Mouse (Mus musculus) embryonic facial prominence, embryonic 12.5 days (tissue): ENCODE results near the gene Crebl2. TPM values are rescaled to one million over a fixed set of nuclear protein-coding genes. Genes with fewer than 3 reads are reported as not detected.

ENCODE experiments used
- ATAC-seq: fragments of 200-750 bp; cut with Nextera tagmentation; 2 replicates; pipeline ENCODE4 v1.8.0; 2017; ENCODE audit not compliant: insufficient number of reproducible peaks, insufficient read depth, low FRiP score, low TSS enrichment
- H3K27ac ChIP-seq: fragments of 300-500 bp; sonication (generic); 2 replicates; pipeline ENCODE4 v1.5.1; 2016; ENCODE audit warnings: mild to moderate bottlenecking
- H3K27me3 ChIP-seq: fragments of 300-500 bp; sonication (generic); 2 replicates; pipeline ENCODE4 v1.6.1; 2016; ENCODE audit warnings: mild to moderate bottlenecking, moderate library complexity
- H3K36me3 ChIP-seq: fragments of 300-500 bp; sonication (generic); 2 replicates; pipeline ENCODE4 v1.6.1; 2016; ENCODE audit warnings: mild to moderate bottlenecking
- H3K4me1 ChIP-seq: fragments of 300-500 bp; sonication (generic); 2 replicates; pipeline ENCODE4 v1.6.1; 2016
- H3K4me2 ChIP-seq: fragments of 300-500 bp; sonication (generic); replicated peaks from 2 replicates; pipeline ENCODE4 v1.6.1; 2016; ENCODE audit warnings: mild to moderate bottlenecking, moderate library complexity
- H3K4me3 ChIP-seq: fragments of 300-500 bp; sonication (generic); 2 replicates; pipeline ENCODE4 v1.5.1; 2016; ENCODE audit warnings: mild to moderate bottlenecking
- H3K9ac ChIP-seq: fragments of 300-500 bp; sonication (generic); 2 replicates; pipeline ENCODE4 v1.6.1; 2016; ENCODE audit warnings: mild to moderate bottlenecking, moderate library complexity
- H3K9me3 ChIP-seq: fragments of 300-500 bp; sonication (generic); 2 replicates; pipeline ENCODE4 v1.6.1; 2016; ENCODE audit warnings: mild to moderate bottlenecking, moderate library complexity
- WGBS: fragments of 180-500 bp; shearing (Covaris S2); methylation state at CpG from one replicate; pipeline ENCODE4 v1.1.7; 2016; 5-methylcytosine and 5-hydroxymethylcytosine counted together
- polyA plus RNA-seq: library from polyadenylated mRNA; unstranded; fragments of >200 nt; fragmentation: Nextera tagmentation; extraction: Ambion mirVana; gene quantifications from 2 replicates; pipeline ENCODE4 v1.2.1, GENCODE M21; 2016

Crebl2 gene
- polyA plus RNA-seq, 1 experiment from 2014 or later: 2.5 TPM

GRCm38 (mm10) chr6:134877892-134878291 is 47.9 kb downstream of the Crebl2 start:
- no peak for ATAC-seq
- Histone ChIP-seq H3K9ac (no peak overlapping the region), H3K9me3 (no peaks in the 10 kb centered on the region), H3K27me3 (no peaks in the 10 kb centered on the region), H3K4me1 (0 out of 2 replicates have a peak, but pooled peaks cover 8% of the 10 kb centered on the region), H3K27ac (no peak overlapping the region), H3K36me3 (0 out of 2 replicates have a peak, but pooled peaks cover 6% of the 10 kb centered on the region), H3K4me3 (no peak overlapping the region), H3K4me2 (no peak overlapping the region)
- 77% methylated on average over 1 of the region's 1 CpGs for WGBS

- Histone ChIP-seq H3K27me3 (no peaks in the 10 kb centered on the region), H3K4me2 (no peak overlapping the region), H3K9me3 (no peaks in the 10 kb centered on the region), H3K9ac (no peak overlapping the region), H3K4me1 (0 out of 2 replicates have a peak, but pooled peaks cover 8% of the 10 kb centered on the region), H3K27ac (no peak overlapping the region), H3K4me3 (no peak overlapping the region), H3K36me3 (0 out of 2 replicates have a peak, but pooled peaks cover 6% of the 10 kb centered on the region)
- ATAC-seq: no peak
- 82% methylated on average over 5 of the region's 5 CpGs for WGBS
Measured at GRCm38 (mm10) chr6:134879556-134879955, 49.6 kb downstream of the Crebl2 start.

- 0 out of 2 replicates have a peak, but pooled peaks cover 6% of the 10 kb centered on the region for H3K36me3 ChIP-seq
- no peaks in the 10 kb centered on the region for H3K9me3 ChIP-seq
- H3K27me3 ChIP-seq: no peaks in the 10 kb centered on the region
- H3K4me3 ChIP-seq: no peak overlapping the region
- H3K27ac ChIP-seq: no peak overlapping the region
- no peak for ATAC-seq
- 50% methylated on average over 2 of the region's 2 CpGs for WGBS
- 0 out of 2 replicates have a peak, but pooled peaks cover 8% of the 10 kb centered on the region for H3K4me1 ChIP-seq
- no peak overlapping the region for H3K9ac ChIP-seq
- H3K4me2 ChIP-seq: no peak overlapping the region
Measured at GRCm38 (mm10) chr6:134880046-134880445, 50.1 kb downstream of the Crebl2 start.

- Histone ChIP-seq H3K27ac (no peak overlapping the region), H3K4me1 (peaks cover 14% of the 10 kb centered on the region), H3K27me3 (no peaks in the 10 kb centered on the region), H3K9me3 (no peaks in the 10 kb centered on the region), H3K4me2 (no peak overlapping the region), H3K36me3 (0 out of 2 replicates have a peak, but pooled peaks cover 6% of the 10 kb centered on the region), H3K9ac (no peak overlapping the region), H3K4me3 (no peak overlapping the region)
- 84% methylated on average over 4 of the region's 4 CpGs for WGBS
- ATAC-seq: no peak
Measured at GRCm38 (mm10) chr6:134883661-134884060, 53.7 kb downstream of the Crebl2 start.

- H3K4me2 ChIP-seq: no peak overlapping the region
- H3K27ac ChIP-seq: no peak overlapping the region
- H3K9ac ChIP-seq: no peak overlapping the region
- H3K36me3 ChIP-seq: 0 out of 2 replicates have a peak, but pooled peaks cover 6% of the 10 kb centered on the region
- no peaks in the 10 kb centered on the region for H3K27me3 ChIP-seq
- no peak overlapping the region for H3K4me3 ChIP-seq
- WGBS: 90% methylated on average over 2 of the region's 2 CpGs
- H3K9me3 ChIP-seq: no peaks in the 10 kb centered on the region
- no peak for ATAC-seq
- H3K4me1 ChIP-seq: peaks cover 9% of the 10 kb centered on the region
Measured at GRCm38 (mm10) chr6:134885515-134885914, 55.6 kb downstream of the Crebl2 start.

- Histone ChIP-seq H3K4me2 (no peak overlapping the region), H3K9ac (no peak overlapping the region), H3K36me3 (0 out of 2 replicates have a peak, but pooled peaks cover 6% of the 10 kb centered on the region), H3K27ac (no peak overlapping the region), H3K4me1 (peaks cover 9% of the 10 kb centered on the region), H3K9me3 (no peaks in the 10 kb centered on the region), H3K4me3 (no peak overlapping the region), H3K27me3 (no peaks in the 10 kb centered on the region)
- no peak for ATAC-seq
- WGBS: 84% methylated on average over 8 of the region's 8 CpGs
Measured at GRCm38 (mm10) chr6:134886475-134886874, 56.5 kb downstream of the Crebl2 start.

GRCm38 (mm10) chr6:134887008-134887407 is 57.1 kb downstream of the Crebl2 start:
- Histone ChIP-seq H3K4me3 (peak overlapping the region; percentile 24), H3K27ac (no peak overlapping the region), H3K9ac (no peak overlapping the region), H3K4me1 (peaks cover 9% of the 10 kb centered on the region), H3K36me3 (0 out of 2 replicates have a peak, but pooled peaks cover 4% of the 10 kb centered on the region), H3K9me3 (no peaks in the 10 kb centered on the region), H3K27me3 (no peaks in the 10 kb centered on the region), H3K4me2 (peak overlapping the region; percentile 42)
- WGBS: 36% methylated on average over 5 of the region's 5 CpGs
- ATAC-seq: no peak

- under 1% methylated on average over 10 of the region's 10 CpGs for WGBS
- peak; percentile 53; the same call in 1 of the 2 replicates for ATAC-seq
- Histone ChIP-seq H3K27me3 (no peaks in the 10 kb centered on the region), H3K4me2 (peak overlapping the region; percentile 42), H3K9me3 (no peaks in the 10 kb centered on the region), H3K4me1 (peaks cover 9% of the 10 kb centered on the region), H3K36me3 (no peaks in the 10 kb centered on the region), H3K9ac (no peak overlapping the region), H3K4me3 (peak overlapping the region; percentile 24), H3K27ac (no peak overlapping the region)
Measured at GRCm38 (mm10) chr6:134887711-134888449, 57.9 kb downstream of the Crebl2 start.

- Histone ChIP-seq H3K4me2 (0 out of 2 replicates have a peak overlapping the region, but pooled peaks have one; percentile 13), H3K4me3 (no peak overlapping the region), H3K9me3 (no peaks in the 10 kb centered on the region), H3K27me3 (no peaks in the 10 kb centered on the region), H3K36me3 (no peaks in the 10 kb centered on the region), H3K27ac (peak overlapping the region; percentile 30; the same call in 1 of the 2 replicates), H3K9ac (no peak overlapping the region), H3K4me1 (peaks cover 9% of the 10 kb centered on the region)
- ATAC-seq: 0 out of 2 replicates have a peak, but pooled peaks have one; percentile 32
- 4% methylated on average over 4 of the region's 4 CpGs for WGBS
Measured at GRCm38 (mm10) chr6:134888563-134889017, 58.6 kb downstream of the Crebl2 start.

- no peak for ATAC-seq
- Histone ChIP-seq H3K36me3 (no peaks in the 10 kb centered on the region), H3K27ac (no peak overlapping the region), H3K27me3 (no peaks in the 10 kb centered on the region), H3K9ac (no peak overlapping the region), H3K4me3 (no peak overlapping the region), H3K9me3 (no peaks in the 10 kb centered on the region), H3K4me2 (no peak overlapping the region), H3K4me1 (peaks cover 9% of the 10 kb centered on the region)
- WGBS: 86% methylated on average over 1 of the region's 1 CpGs
Measured at GRCm38 (mm10) chr6:134889763-134890162, 59.8 kb downstream of the Crebl2 start.

GRCm38 (mm10) chr6:134890436-134890835 is 60.5 kb downstream of the Crebl2 start:
- Histone ChIP-seq H3K9ac (no peak overlapping the region), H3K4me1 (peaks cover 9% of the 10 kb centered on the region), H3K9me3 (no peaks in the 10 kb centered on the region), H3K27me3 (no peaks in the 10 kb centered on the region), H3K27ac (no peak overlapping the region), H3K36me3 (no peaks in the 10 kb centered on the region), H3K4me3 (no peak overlapping the region), H3K4me2 (no peak overlapping the region)
- WGBS: 65% methylated on average over 7 of the region's 7 CpGs
- ATAC-seq: no peak
